Mouse (Mus musculus): ENCODE results near the gene Srrm1.
A peak's percentile ranks its signal among the peaks of the same experiment; 100 is the strongest.
"Not testable (repeated sequence)": the region's sequence is repeated elsewhere in the genome, so short reads cannot be mapped to it uniquely, and the experiment has no call there.

Gene Srrm1

DNA sequence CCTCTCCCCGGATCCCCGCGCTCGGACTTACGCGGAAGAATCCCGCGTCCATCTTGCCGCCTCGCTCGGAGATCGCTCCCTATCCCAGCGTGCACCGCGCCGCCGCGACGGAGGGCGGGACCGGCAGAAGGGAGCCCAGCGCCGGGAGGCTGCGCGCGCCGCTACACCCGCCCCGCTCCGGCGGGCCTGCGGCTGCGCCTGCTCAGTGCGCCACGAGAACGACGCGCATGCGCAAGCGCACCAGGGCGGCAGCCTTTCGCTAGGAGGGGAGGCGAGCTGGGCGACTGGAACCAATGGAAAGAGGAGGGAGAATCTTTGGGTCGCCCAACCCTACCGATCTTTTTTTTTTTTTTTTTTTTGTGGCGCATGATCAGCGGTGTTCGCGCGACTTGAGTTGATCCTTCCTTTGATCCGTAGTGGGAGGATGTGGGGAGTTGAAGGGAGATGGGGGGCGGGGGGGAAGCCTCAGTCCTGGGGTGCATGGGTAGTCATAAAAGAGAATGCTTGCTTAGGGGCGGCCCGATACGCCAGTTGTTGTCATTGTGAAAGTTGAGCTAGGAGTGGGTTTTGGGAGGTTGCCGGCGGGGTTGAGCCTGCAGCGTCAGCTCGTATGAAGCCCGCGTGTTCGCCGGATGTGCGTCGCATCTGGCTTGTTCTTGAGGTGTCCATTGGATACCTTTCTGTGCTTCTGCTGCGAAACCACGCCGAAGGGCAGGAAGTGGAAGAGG is at the start of gene Srrm1:
Gene Srrm1, minus strand, starts transcription at position 256 of the 728 bp plus-strand sequence.
- DNase-seq (ENCODE audit: low spot score), result peak; percentile 99

DNA sequence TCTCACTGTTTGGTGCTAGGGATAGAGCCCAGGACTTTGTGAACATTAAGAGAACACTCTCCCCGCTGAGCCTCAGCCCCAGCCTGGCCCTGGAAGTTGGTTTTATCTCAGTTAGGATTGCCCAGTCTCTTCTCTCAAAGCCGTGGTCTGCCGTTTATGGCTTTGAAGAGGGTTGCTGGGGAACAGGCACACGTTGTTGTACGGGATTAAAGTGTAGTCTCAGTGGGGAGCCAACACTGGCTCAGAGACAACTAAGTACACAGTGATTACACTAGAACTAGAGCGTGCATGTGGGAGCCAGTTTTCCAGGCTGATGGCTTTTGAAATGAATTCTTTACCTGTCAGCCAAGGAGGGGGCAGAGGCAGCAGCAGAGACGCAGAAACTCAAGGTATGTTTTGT is 48.8 kb upstream of the Srrm1 start:
- DNase-seq (ENCODE audit: low spot score), result no peak

DNA sequence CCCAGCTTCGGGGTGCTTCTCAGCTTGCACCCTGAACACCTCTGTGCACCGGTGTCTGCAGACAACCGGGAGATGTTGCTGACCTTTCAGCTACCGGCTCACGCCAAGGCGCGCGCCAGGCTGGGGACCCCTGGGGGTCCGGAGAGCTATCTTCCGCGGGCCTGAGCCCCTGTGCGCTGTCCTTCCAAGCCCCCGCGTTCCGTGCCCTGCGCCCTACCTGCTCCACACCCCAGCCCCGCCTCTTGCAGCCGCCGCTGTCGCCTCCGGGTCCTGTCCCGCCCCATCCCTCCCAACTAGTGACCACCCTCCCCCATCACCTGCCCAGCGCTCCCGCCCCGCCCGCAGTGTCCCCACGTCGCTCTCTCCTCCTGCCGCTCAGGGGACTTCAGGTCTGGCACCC is 44.9 kb upstream of the Srrm1 start, which contains the start of gene Ncmap:
Gene Ncmap, minus strand, starts transcription at position 237 of the 400 bp plus-strand sequence.
- DNase-seq (ENCODE audit: low spot score), result peak; percentile 53

- peak; percentile 48 for DNase-seq (ENCODE audit: low spot score)
These were observed 44.4 kb upstream of the Srrm1 start for GRCm38 (mm10) chr4:135397551-135397950.

DNA sequence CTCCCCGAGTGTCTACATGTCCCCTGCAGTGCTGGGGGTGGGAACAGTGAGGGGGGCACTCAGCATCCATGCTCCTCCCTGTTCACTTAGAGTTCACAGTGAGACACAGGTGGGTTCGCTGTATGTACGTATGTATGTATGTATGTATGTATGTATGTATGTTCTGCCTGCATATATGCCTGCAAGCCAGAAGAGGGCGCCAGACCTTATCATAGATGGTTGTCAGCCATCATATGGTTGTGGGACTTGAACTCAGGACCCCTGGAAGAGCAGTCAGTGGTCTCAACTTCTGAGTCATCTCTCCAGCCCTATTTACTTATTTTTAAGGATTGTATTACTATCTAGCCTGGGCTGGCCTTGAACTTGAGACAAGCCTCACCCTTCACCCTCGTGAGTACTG is 43.2 kb upstream of the Srrm1 start:
- no peak for DNase-seq (ENCODE audit: low spot score)

DNA sequence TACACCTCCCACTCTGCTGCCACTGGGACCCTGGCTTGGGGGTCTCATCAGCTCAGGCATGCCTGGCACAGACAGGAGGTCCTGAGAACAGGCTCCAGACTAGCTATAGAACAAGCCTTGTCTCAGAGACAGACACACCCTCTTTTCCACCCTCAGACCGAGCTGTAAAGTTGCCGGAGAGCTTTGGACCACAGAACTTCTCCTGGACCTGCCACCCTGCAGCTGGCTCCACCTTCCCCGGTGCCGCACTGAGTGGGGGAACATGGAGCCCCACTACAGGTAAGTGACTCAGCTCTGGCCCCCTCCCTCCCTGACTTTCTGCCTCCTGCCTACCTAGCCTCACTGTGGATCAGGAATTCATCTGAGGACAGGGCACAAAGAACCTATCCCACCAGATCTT is 42.3 kb upstream of the Srrm1 start:
- DNase-seq (ENCODE audit: low spot score), result peak; percentile 37

DNA sequence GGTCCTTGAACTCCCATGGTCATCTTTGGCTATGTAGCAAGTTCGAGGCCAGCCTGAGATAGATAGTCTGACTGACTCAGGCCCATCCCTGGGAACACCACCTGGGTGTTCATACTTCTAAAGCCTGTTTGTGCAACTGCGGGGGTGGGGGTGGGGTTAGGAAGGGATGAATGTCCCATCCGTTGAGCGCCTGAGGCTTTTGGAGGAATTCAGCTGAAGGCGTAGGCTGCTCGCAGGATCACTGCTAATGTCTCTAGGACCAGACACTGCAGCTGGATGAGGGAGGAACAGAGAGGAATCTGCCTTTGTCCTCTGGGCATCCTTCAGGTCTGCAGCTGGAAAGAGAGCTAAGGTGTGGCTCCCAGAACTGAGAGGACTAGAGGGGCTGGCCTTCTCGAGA is 41.5 kb upstream of the Srrm1 start:
- no peak for DNase-seq (ENCODE audit: low spot score)

DNA sequence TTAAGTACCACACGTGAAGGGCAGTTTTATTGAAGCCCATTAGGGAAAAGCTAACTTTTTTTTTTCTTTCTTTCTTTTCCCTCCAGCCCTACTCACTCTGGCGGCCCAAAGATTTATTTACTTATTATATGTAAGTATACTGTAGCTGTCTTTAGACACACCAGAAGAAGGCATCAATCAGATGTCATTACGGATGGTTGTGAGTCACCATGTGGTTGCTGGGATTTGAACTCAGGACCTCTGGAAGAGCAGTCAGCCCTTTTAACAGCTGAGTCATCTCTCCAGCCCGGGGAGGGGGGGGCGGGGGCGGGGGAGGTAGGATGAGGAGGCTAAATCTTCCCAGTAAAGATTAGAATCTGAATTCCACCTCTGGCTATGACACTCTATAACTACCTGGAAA is 40.3 kb upstream of the Srrm1 start:
- no peak for DNase-seq (ENCODE audit: low spot score)

DNA sequence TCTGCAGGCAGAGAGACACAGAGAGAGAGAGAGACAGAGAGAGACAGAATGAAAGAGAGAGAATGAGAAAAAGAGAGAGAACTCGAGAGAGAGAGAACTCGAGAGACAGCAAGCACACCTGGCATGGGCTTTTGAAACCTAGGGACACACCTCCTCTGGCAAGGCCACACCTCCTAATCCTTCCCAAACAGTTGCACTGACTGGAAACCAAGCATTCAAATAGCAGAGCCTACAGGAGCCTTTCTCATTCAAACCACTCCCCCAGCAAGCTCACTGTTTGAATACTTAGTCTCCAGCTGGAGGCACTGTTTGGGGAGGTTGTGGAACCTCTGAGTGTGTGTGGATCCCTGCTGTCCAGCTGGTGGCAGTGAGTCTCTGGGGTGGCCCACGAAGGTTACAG is 39.7 kb upstream of the Srrm1 start:
- DNase-seq (ENCODE audit: low spot score), result no peak

- DNase-seq (ENCODE audit: low spot score), result no peak
These were observed 37.9 kb upstream of the Srrm1 start for GRCm38 (mm10) chr4:135391014-135391413.

DNA sequence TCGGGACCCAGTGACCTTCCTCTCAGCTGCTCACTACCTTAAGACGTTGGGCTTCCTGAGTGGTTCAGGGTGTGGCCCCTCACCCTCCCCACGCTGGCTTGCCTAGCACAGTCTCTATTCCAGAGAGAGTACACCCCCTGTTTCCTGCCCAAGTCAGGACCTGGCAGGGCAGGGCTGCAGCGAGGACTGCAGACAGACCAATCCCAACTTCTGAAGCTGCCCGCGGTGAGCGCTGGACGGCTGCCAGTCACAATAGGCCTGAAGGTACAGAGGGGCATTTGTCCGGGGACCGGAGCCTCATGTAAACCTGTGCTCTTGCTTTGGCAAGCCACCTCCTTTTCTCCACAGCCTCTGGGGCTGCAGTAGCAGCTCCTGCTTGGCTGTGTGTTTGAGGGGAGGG is 32.5 kb upstream of the Srrm1 start:
- peak; percentile 70 for DNase-seq (ENCODE audit: low spot score)

DNA sequence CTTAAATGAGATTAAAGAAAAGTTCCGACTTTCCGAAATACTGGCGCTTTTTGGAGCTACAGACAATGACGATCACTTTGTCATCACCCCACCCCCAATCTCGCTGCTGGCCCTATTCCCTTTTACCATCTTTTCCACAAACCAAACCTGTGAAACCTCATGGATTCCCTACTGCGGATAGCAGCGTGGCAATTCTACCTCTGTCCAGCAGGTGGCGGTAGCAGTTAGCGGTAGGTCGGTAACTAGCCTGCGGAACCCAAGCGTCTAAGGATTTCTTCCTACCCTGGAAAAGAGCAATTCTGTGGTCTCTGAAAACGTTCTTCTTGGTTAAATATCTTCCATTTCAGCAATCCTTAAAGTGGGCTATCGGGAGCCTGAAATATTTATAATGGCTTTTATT is 29.2 kb upstream of the Srrm1 start:
- peak; percentile 87 for DNase-seq (ENCODE audit: low spot score)

GRCm38 (mm10) chr4:135381355-135381754 is 28.2 kb upstream of the Srrm1 start:
- DNase-seq (ENCODE audit: low spot score), result no peak

DNA sequence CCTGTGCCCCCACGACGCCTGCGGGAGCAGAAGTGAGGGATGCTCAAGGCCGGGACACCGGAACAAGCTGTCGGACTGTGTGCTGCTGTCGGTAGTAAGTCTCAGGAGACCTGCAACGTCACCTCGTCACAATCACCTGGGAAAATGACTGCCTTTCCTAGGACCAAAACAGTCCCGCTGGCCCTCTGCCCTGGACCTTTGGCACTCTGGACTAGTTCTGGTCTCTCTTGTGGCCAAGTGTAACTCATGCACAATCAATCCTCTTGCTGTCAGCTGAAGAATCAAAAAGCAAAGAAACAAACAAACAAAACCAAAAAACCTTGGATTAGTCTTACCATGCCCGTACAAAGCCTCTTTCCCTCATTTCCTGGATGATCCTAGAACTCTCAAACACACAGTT is 24.1 kb upstream of the Srrm1 start:
- DNase-seq (ENCODE audit: low spot score), result no peak

GRCm38 (mm10) chr4:135375444-135375843 is 22.3 kb upstream of the Srrm1 start:
- no peak for DNase-seq (ENCODE audit: low spot score)

DNA sequence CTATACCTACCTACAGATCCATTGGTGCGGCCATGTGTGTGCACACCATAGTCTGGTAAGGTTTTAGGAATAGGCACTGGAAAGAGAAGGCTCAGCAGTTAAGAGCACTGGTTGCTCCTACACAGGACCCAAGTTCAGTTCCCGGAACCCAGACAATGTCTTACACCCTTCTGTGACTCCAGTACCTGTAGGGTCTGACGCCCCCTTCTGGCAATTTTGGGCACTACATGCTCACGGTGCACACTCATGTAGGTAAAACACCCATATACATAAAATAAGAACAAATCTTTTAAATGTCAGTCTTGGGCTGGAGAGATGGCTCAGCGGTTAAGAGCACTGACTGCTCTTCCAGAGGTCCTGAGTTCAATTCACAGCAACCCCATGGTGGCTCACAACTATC is 20.2 kb upstream of the Srrm1 start:
- DNase-seq (ENCODE audit: low spot score), result no peak

DNA sequence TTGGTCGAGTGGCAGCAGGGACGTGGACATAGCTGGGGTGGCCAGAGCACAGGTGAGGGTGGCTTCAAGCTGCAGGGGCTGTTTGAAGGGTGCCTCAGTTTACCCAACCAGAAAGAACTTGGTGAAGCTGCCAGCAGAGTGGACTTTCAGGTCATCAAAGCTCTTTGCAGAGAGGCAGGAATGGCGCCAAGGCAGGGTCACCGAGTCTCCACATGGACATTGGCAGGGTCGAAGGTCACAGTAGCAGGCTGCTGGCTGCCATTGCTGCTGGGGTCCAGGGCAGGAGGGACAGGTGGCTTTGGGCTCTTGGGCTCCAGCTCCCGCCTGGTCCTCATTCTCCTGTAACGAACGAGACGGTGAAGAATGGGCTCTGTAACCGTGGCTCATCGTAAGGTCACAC is 17.3 kb upstream of the Srrm1 start:
- no peak for DNase-seq (ENCODE audit: low spot score)

DNA sequence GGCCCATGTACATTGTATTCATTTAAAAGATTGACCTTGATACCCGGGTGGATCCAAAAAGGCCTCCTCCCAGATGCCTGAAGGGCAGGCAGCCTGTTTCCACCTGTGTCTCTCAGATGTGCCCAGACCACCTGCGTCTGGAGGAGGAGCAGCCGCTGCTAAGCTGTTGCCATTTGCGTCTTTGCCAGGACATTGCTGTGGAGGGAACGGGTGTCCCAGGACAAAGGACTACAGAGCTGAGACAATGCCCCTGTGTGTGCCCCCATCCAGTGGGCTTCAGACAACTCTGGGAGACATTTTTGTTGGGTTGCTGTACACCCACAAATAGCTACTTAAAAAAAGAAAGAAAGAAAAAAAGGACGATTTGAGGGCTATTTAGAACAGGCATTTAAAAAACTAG is 9.7 kb upstream of the Srrm1 start:
- no peak for DNase-seq (ENCODE audit: low spot score)

GRCm38 (mm10) chr4:135361722-135362121 is 8.6 kb upstream of the Srrm1 start:
- no peak for DNase-seq (ENCODE audit: low spot score)

DNA sequence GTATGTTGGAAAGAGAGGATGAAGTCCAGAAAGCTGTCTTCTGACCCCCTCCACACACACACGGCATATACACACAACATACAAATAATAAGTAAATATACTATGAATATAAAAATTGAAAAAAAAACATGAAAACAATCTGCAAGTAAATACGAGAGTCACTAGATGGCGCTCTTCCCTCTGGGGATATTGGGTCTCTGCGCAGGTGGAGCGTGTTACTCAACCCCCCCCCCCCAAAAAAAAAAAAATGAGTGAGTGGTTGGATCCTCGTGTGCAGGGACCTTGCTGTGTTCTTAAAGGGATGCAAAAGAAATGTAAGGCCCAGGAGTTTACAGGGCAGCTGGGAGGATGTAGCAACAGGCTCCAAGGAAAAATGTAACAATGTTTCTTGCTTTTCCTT is 5.6 kb upstream of the Srrm1 start:
- DNase-seq (ENCODE audit: low spot score), result no peak

DNA sequence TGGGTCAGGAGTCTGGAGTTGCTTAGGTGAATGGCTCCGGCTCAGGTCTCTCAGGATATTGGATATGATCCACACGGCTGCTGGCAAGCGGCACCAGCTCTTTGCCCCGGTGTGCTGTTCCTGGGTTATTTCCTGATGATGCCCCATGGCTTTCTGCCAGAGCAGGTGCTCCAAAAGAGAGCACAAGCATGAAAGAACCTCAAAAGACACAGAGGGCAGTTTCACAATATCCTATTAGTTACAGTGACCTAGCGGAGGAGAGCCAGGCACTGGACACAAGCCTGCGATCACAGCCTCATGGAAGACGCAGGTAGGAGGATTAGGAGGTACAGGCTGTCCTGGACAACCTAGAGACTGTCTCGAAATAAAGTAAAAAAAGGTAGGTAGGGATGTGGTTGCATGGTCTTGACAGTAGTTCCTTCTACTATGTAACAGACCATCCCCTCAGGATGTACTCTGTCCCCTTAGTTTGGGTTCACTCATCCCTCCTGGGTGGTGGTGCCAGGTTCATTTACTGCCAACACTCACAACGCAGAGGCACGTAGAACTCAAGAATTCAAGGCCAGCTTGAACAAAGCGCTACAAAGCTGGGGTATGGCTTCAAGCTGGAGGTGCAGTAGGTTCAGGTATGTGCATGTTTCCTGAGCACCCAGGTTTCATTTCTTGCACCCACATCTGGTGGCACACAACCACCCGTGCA is 4.2 kb upstream of the Srrm1 start:
- no peak for DNase-seq (ENCODE audit: low spot score)

DNA sequence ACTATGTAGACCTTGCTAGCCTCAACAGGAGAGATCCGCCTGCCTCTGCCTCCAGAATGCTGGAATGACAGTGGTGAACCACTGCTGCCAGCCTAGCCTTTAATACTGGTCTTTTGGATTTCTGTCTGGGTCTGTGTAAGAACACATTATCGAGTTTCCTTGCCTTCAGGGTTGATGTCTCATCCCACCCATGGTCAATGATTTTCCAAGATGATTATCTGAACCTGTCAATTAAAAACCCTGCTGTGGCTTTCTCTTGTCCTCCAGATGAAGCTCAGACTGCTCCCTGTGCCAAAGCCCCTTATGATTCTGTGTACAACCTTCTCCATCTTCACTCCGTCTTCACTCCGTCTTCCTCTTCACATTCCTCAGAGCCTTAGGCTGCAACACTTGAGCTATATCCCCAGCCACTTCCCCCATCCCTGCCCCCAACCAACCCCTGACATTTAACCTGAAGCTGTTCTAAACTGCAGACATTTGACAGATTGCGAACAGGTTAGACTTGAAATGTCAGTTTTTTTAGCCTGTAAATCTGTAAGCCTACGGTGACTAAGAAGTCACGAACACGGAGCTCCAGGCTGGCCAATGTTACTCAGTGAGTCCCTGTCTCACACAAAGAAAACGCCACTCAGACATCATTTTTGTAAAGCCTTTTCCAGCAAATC is 2.9 kb upstream of the Srrm1 start:
- DNase-seq (ENCODE audit: low spot score), result no peak

DNA sequence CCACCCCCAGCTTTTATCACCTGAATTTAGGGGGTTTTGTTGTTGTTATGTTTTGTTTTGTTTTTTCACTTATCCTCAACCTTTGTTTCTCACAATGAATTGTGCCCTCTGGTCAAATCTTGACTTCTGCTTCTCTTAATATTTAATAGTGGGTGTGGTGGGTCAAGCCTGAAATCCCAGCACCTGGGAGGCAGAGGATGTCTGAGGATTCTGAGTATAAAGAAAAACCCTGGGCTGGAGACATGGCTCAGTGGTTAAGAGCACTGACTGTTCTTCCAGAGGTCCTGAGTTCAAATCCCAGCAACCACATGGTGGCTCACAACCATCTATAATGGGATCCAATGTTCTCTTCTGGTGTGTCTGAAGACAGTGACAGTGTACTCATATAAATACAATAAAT is 1.6 kb upstream of the Srrm1 start:
- not testable (repeated sequence) for DNase-seq (ENCODE audit: low spot score)
